Mouse (Mus musculus) small intestine, adult 2 months (tissue): ENCODE data around the gene Qrich1. TPM values are rescaled to one million over a fixed set of nuclear protein-coding genes. Genes with fewer than 3 reads are reported as not detected.

ENCODE experiments used
- H3K27ac ChIP-seq: fragments of 200-500 bp; 2 replicates; pipeline ENCODE4 v1.5.1; 2012; ENCODE audit warnings: low read depth, low read length, control low read depth, inconsistent platforms; ENCODE audit not compliant: insufficient read depth
- H3K27me3 ChIP-seq: fragments of 200-500 bp; 2 replicates; pipeline ENCODE4 v1.6.1; 2012; ENCODE audit warnings: mild to moderate bottlenecking, moderate library complexity, low read length, inconsistent platforms; ENCODE audit not compliant: control insufficient read depth, insufficient read depth
- H3K36me3 ChIP-seq: fragments of 200-500 bp; 2 replicates; pipeline ENCODE4 v1.6.1; 2012; ENCODE audit warnings: mild to moderate bottlenecking, low read length, control low read depth, inconsistent platforms; ENCODE audit not compliant: control insufficient read depth, insufficient read depth
- H3K4me1 ChIP-seq: fragments of 200-500 bp; 2 replicates; pipeline ENCODE4 v1.6.1; 2012; ENCODE audit warnings: low read length, inconsistent platforms, mixed read lengths; ENCODE audit not compliant: control insufficient read depth, insufficient read depth, insufficient read length
- H3K4me3 ChIP-seq: fragments of 200-500 bp; 2 replicates; pipeline ENCODE4 v1.5.1; 2012; ENCODE audit warnings: low read depth, mild to moderate bottlenecking, control low read depth, inconsistent platforms, low read length, moderate library complexity
- CTCF ChIP-seq: fragments of 200-500 bp; IDR thresholded peaks from 2 replicates; pipeline ENCODE4 v1.5.1; 2012; ENCODE audit warnings: low read depth, mild to moderate bottlenecking, control low read depth, inconsistent platforms, low read length, moderate library complexity, mixed read lengths; ENCODE audit not compliant: insufficient replicate concordance, insufficient read length; ENCODE audit errors: extremely low read depth
- POLR2A ChIP-seq: fragments of 200-500 bp; IDR thresholded peaks from 2 replicates; pipeline ENCODE4 v1.6.1; 2012; ENCODE audit warnings: low read depth, mild to moderate bottlenecking, control low read depth, inconsistent platforms, low read length, moderate library complexity
- WGBS: fragments of 180-500 bp; shearing (Covaris S2); methylation state at CpG from one replicate; pipeline ENCODE4 v1.1.7; 2018; 5-methylcytosine and 5-hydroxymethylcytosine counted together
- polyA plus RNA-seq: library from polyadenylated mRNA; depleted of rRNA; stranded (reverse); fragments of >200 nt; gene quantifications from 2 replicates; pipeline ENCODE4 v1.2.3, GENCODE M21; 2012

Qrich1 gene
- polyA plus RNA-seq, 1 experiment: 76.2 TPM

- WGBS: 96% methylated on average over 8 of the region's 8 CpGs
These were observed 23.4 kb upstream of the Qrich1 start for GRCm38 (mm10) chr9:108493246-108493645.

GRCm38 (mm10) chr9:108494146-108494825 lies 22.3 kb upstream of the Qrich1 start:
- 94% methylated on average over 19 of the region's 19 CpGs for WGBS
- Histone ChIP-seq H3K36me3 (peaks cover 63% of the 10 kb centered on the region), H3K4me3 (no peak overlapping the region), H3K27me3 (no peaks in the 10 kb centered on the region), H3K4me1 (peaks cover 13% of the 10 kb centered on the region), H3K27ac (no peak overlapping the region)
- TF ChIP-seq CTCF: no peak
- no peak for TF ChIP-seq POLR2A

More at GRCm38 (mm10) chr9:108493246-108493645, 23.4 kb upstream of the Qrich1 start:
- TF ChIP-seq POLR2A (no peak), CTCF (no peak)
- H3K4me1 ChIP-seq: peaks cover 13% of the 10 kb centered on the region
- H3K27me3 ChIP-seq: no peaks in the 10 kb centered on the region
- H3K27ac ChIP-seq: no peak overlapping the region
- no peak overlapping the region for H3K4me3 ChIP-seq
- H3K36me3 ChIP-seq: peaks cover 52% of the 10 kb centered on the region

DNA sequence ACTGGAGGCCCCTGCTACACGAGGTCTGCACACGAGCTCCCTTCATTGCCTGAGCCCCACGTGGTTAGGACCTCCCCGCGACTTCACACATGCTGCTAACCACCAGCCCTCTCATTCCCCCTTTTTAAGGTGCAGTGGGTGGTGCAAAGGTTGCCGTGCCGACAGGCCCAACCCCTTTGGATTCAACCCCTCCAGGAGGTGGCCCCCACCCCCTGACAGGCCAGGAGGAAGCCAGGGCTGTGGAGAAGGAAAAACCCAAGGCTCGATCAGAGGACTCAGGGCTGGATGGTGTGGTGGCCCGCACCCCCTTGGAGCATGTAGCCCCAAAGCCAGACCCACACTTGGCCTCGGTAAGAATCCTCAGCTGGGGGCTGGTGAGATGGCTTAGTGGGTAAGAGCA lies 21.7 kb upstream of the Qrich1 start:
- 80% methylated on average over 10 of the region's 10 CpGs for WGBS
- H3K27ac ChIP-seq: no peak overlapping the region
- no peaks in the 10 kb centered on the region for H3K27me3 ChIP-seq
- no peak overlapping the region for H3K4me3 ChIP-seq
- H3K4me1 ChIP-seq: peaks cover 11% of the 10 kb centered on the region
- TF ChIP-seq CTCF: no peak
- no peak for TF ChIP-seq POLR2A
- H3K36me3 ChIP-seq: peaks cover 69% of the 10 kb centered on the region

DNA sequence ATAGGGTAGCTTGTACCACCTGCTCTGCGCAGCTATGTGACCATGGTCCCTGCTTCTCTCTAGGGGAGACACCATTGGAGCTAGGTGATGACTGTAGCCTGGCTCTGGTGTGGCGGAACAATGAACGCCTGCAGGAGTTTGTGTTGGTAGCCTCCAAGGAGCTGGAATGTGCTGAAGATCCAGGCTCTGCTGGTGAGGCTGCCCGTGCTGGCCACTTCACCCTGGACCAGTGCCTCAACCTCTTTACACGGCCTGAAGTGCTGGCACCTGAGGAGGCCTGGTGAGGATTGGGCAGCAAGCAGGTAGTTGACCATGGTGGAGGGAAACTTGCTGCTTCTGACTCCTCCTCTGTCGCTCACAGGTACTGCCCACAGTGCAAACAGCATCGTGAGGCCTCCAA lies 17.4 kb upstream of the Qrich1 start:
- Histone ChIP-seq H3K27ac (no peak overlapping the region), H3K36me3 (peaks cover 75% of the 10 kb centered on the region), H3K27me3 (no peaks in the 10 kb centered on the region), H3K4me1 (0 out of 2 replicates have a peak, but pooled peaks cover 2% of the 10 kb centered on the region), H3K4me3 (no peak overlapping the region)
- 89% methylated on average over 7 of the region's 7 CpGs for WGBS
- no peak for TF ChIP-seq POLR2A
- no peak for TF ChIP-seq CTCF

DNA sequence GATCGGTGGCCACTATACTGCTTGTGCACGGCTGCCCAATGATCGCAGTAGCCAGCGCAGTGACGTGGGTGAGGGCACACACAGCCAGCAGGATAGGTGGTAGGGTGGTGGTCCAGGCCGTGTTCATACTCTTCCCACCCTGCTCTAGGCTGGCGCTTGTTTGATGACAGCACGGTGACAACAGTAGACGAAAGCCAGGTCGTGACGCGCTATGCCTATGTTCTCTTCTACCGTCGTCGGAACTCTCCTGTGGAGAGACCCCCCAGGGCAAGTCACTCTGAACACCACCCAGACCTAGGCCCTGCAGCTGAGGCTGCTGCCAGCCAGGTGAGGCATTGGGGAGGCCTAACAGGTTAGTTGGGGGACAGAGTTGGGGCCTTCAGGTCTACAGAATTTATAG lies 16.7 kb upstream of the Qrich1 start:
- Histone ChIP-seq H3K27ac (no peak overlapping the region), H3K27me3 (no peaks in the 10 kb centered on the region), H3K4me3 (no peak overlapping the region), H3K4me1 (0 out of 2 replicates have a peak, but pooled peaks cover 2% of the 10 kb centered on the region), H3K36me3 (peaks cover 68% of the 10 kb centered on the region)
- WGBS: 93% methylated on average over 15 of the region's 15 CpGs
- TF ChIP-seq CTCF (no peak), POLR2A (no peak)

DNA sequence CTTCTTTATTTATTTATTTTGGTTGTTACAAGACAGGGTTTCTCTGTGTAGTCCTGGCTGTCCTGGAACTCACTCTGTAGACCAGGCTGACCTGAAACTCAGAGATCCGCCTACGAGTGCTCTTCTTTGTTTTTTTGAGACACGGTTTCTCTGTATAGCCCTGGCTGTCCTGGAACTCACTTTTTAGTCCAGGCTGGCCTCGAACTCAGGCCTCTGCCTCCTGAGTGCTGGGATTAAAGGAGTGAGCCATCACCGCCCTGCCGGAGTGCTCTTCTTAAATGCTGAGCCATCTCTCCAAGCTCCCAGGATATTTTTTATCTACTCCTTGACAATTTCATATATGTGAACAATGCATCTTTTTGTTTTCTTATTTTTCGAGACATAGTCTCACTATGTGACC lies 9.7 kb upstream of the Qrich1 start:
- H3K4me1 ChIP-seq: peaks cover 5% of the 10 kb centered on the region; the same call in 1 of the 2 replicates
- H3K4me3 ChIP-seq: no peak overlapping the region
- no peak for TF ChIP-seq POLR2A
- no peak for TF ChIP-seq CTCF
- peak overlapping the region; percentile 67; the same call in 1 of the 2 replicates for H3K27ac ChIP-seq
- H3K36me3 ChIP-seq: peaks cover 18% of the 10 kb centered on the region
- H3K27me3 ChIP-seq: no peaks in the 10 kb centered on the region
- WGBS: 79% methylated on average over 7 of the region's 7 CpGs

DNA sequence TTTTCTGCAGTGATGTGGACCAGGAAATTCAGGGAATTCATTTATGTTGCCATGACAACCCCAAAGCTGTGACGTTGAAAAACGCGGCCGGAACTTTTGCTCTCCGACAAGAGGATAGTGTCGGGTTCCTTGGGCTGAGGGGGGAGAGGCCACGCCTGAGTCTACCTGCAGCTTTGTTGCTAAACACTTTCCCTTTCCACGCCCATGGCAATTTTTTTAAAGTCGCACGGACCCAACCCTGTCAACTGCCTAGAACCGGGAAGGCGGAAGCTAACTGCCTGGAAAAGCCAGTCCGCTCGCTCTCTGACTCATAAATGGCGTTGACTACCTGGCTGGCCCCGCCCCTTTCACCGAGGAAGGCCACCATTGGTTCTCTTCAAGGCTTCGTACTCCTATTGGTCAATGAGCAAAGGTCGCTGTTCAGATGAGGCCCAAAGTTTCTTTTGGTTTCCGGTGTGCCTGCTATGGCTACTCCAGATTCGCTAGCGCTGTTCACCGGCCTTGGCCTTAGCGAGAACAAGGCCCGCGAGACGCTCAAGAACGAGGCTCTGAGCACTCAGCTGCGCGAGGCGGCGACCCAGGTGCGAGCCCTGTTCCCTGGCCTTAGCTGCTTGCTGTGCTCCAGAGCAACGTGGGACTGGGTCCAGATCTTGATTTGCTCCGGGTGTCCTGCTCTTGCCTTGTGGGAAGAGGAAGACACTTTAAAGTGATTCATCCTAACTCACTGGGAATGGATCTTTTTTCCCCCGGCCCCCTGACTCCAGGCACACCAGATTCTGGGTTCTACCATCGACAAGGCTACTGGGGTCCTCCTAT lies 8.8 kb upstream of the Qrich1 start, which contains the start of gene Qars:
TSS of gene Qars (plus strand) at position 88 of the 816 bp plus-strand sequence.
- peak; percentile 59 for TF ChIP-seq POLR2A
- TF ChIP-seq CTCF: no peak
- Histone ChIP-seq H3K4me3 (peak within 1 kb of the TSS; percentile 71), H3K27me3 (no peaks in the 10 kb centered on the region), H3K27ac (peak within 1 kb of the TSS; percentile 77), H3K4me1 (peaks cover 10% of the 10 kb centered on the region; the same call in 1 of the 2 replicates), H3K36me3 (peaks cover 21% of the 10 kb centered on the region)
- under 1% methylated on average over 37 of the region's 37 CpGs for WGBS
